Mouse (Mus musculus) MEL (cell line): ENCODE results near the gene 9130008F23Rik. TPM values are rescaled to one million over a fixed set of nuclear protein-coding genes. Genes with fewer than 3 reads are reported as not detected.

Source experiments
- DNase-seq: peaks from one replicate; pipeline ENCODE4 v3.0.0; 2011; ENCODE audit warnings: low read depth, low spot score
- H3K27ac ChIP-seq: 2 replicates; pipeline ENCODE4 v1.5.1; 2012; ENCODE audit warnings: low read depth, mild to moderate bottlenecking, control low read depth, low read length, moderate library complexity; ENCODE audit not compliant: control insufficient read depth
- H3K27me3 ChIP-seq, 2 experiments: fragments of 150-350 bp in 1 of 2; sonication (generic) in 1 of 2; 2 replicates each; pipeline ENCODE4 v1.6.1; 2012; ENCODE audit warnings: low read length in 2 of 2, mild to moderate bottlenecking in 2 of 2, improper control_type of control experiment in 1 of 2, moderate library complexity in 1 of 2; ENCODE audit not compliant: insufficient read depth in 2 of 2, control insufficient read depth in 1 of 2
- H3K36me3 ChIP-seq, 2 experiments: 2 replicates each; pipeline ENCODE4 v1.6.1; 2012 to 2014; ENCODE audit warnings: low read length in 2 of 2, improper control_type of control experiment in 1 of 2, inconsistent platforms in 1 of 2, mild to moderate bottlenecking in 1 of 2; ENCODE audit not compliant: insufficient read depth in 2 of 2, control insufficient read depth in 1 of 2
- H3K4me1 ChIP-seq, 2 experiments: fragments of 150-350 bp in 1 of 2; sonication (generic) in 1 of 2; 2 replicates each; pipeline ENCODE4 v1.6.1; 2012; ENCODE audit warnings: low read length in 2 of 2, improper control_type of control experiment in 1 of 2, mild to moderate bottlenecking in 1 of 2; ENCODE audit not compliant: insufficient read depth in 2 of 2, control insufficient read depth in 1 of 2
- H3K4me3 ChIP-seq, 2 experiments: fragments of 150-350 bp in 1 of 2; sonication (generic) in 1 of 2; 2 replicates each; pipeline ENCODE4 v1.5.1; 2012; ENCODE audit warnings: low read depth in 2 of 2, low read length in 2 of 2, mild to moderate bottlenecking in 2 of 2, moderate library complexity in 2 of 2, control low read depth in 1 of 2, improper control_type of control experiment in 1 of 2; ENCODE audit not compliant: control insufficient read depth in 1 of 2, insufficient read depth in 1 of 2
- H3K79me2 ChIP-seq: 2 replicates; pipeline ENCODE4 v1.6.1; 2012; ENCODE audit warnings: mild to moderate bottlenecking, low read length, moderate library complexity; ENCODE audit not compliant: control insufficient read depth, poor library complexity, insufficient read depth
- H3K9ac ChIP-seq: 2 replicates; pipeline ENCODE4 v1.6.1; 2012; ENCODE audit warnings: low read depth, mild to moderate bottlenecking, control low read depth, low read length, moderate library complexity; ENCODE audit not compliant: control insufficient read depth, poor library complexity, severe bottlenecking
- H3K9me3 ChIP-seq: fragments of 150-350 bp; sonication (generic); replicated peaks from 2 replicates; pipeline ENCODE4 v1.6.1; 2012; ENCODE audit warnings: mild to moderate bottlenecking, low read length, improper control_type of control experiment, moderate library complexity; ENCODE audit not compliant: insufficient read depth
- BHLHE40 ChIP-seq: IDR thresholded peaks from 2 replicates; pipeline ENCODE4 v1.6.1; 2012; ENCODE audit warnings: low read depth, mild to moderate bottlenecking, inconsistent platforms, low read length, improper control_type of control experiment, borderline replicate concordance
- CHD1 ChIP-seq: IDR thresholded peaks from 2 replicates; pipeline ENCODE4 v1.6.1; 2012; ENCODE audit warnings: low read depth, mild to moderate bottlenecking, inconsistent platforms, low read length, improper control_type of control experiment
- CHD2 ChIP-seq: IDR thresholded peaks from 2 replicates; pipeline ENCODE4 v1.6.1; 2011; ENCODE audit warnings: low read length, improper control_type of control experiment
- CTCF ChIP-seq, 3 experiments: IDR thresholded peaks in 2 of 3; conservative IDR thresholded peaks in 1 of 3; 2 replicates each; pipeline ENCODE4 v1.5.1; 2011 to 2012; ENCODE audit warnings: low read length in 3 of 3, low read depth in 2 of 3, mild to moderate bottlenecking in 2 of 3, improper control_type of control experiment in 1 of 3, inconsistent platforms in 1 of 3, mixed read lengths in 1 of 3, moderate library complexity in 1 of 3; ENCODE audit not compliant: control insufficient read depth in 1 of 3, insufficient read depth in 1 of 3, poor library complexity in 1 of 3, severe bottlenecking in 1 of 3
- ELF1 ChIP-seq: IDR thresholded peaks from 2 replicates; pipeline ENCODE4 v1.6.1; 2014; ENCODE audit warnings: low read depth, mild to moderate bottlenecking, inconsistent platforms, low read length, improper control_type of control experiment, moderate library complexity
- ETS1 ChIP-seq: IDR thresholded peaks from 2 replicates; pipeline ENCODE4 v1.6.1; 2012; ENCODE audit warnings: low read depth, mild to moderate bottlenecking, inconsistent platforms, low read length, improper control_type of control experiment, moderate library complexity
- GABPA ChIP-seq: IDR thresholded peaks from 2 replicates; pipeline ENCODE4 v1.6.1; 2012; ENCODE audit warnings: low read depth, mild to moderate bottlenecking, inconsistent platforms, low read length, improper control_type of control experiment, moderate library complexity
- GATA1 ChIP-seq: IDR thresholded peaks from 2 replicates; pipeline ENCODE4 v1.6.1; 2011; ENCODE audit warnings: low read depth, low read length, improper control_type of control experiment
- HCFC1 ChIP-seq: IDR thresholded peaks from 2 replicates; pipeline ENCODE4 v1.6.1; 2012; ENCODE audit warnings: low read depth, mild to moderate bottlenecking, inconsistent platforms, low read length, improper control_type of control experiment, moderate library complexity
- JUND ChIP-seq: IDR thresholded peaks from 2 replicates; pipeline ENCODE4 v1.6.1; 2011; ENCODE audit warnings: low read depth, mild to moderate bottlenecking, improper control_type of control experiment, low read length
- KAT2A ChIP-seq: conservative IDR thresholded peaks from 2 replicates; pipeline ENCODE4 v1.6.1; 2012; ENCODE audit warnings: low read depth, low read length, improper control_type of control experiment, inconsistent platforms
- MAFK ChIP-seq: IDR thresholded peaks from 2 replicates; pipeline ENCODE4 v1.6.1; 2011; ENCODE audit warnings: low read depth, mild to moderate bottlenecking, low read length, improper control_type of control experiment, borderline replicate concordance
- MAX ChIP-seq: IDR thresholded peaks from 2 replicates; pipeline ENCODE4 v1.6.1; 2011; ENCODE audit warnings: low read length, improper control_type of control experiment
- MAZ ChIP-seq: IDR thresholded peaks from 2 replicates; pipeline ENCODE4 v1.6.1; 2012; ENCODE audit warnings: low read depth, mild to moderate bottlenecking, inconsistent platforms, low read length, improper control_type of control experiment
- MEF2A ChIP-seq: IDR thresholded peaks from 2 replicates; pipeline ENCODE4 v1.6.1; 2014; ENCODE audit warnings: low read depth, mild to moderate bottlenecking, inconsistent platforms, low read length, improper control_type of control experiment; ENCODE audit not compliant: poor library complexity, insufficient replicate concordance, severe bottlenecking; ENCODE audit errors: extremely low read depth
- MXI1 ChIP-seq: IDR thresholded peaks from 2 replicates; pipeline ENCODE4 v1.6.1; 2011; ENCODE audit warnings: mild to moderate bottlenecking, low read depth, low read length, improper control_type of control experiment
- MYC ChIP-seq: IDR thresholded peaks from 2 replicates; pipeline ENCODE4 v1.6.1; 2011; ENCODE audit warnings: low read depth, mild to moderate bottlenecking, low read length, improper control_type of control experiment, moderate library complexity
- NELFE ChIP-seq: IDR thresholded peaks from 2 replicates; pipeline ENCODE4 v1.6.1; 2011; ENCODE audit warnings: low read depth, low read length, improper control_type of control experiment
- NRF1 ChIP-seq: IDR thresholded peaks from 2 replicates; pipeline ENCODE4 v1.6.1; 2014; ENCODE audit warnings: low read depth, mild to moderate bottlenecking, inconsistent platforms, low read length, improper control_type of control experiment, moderate library complexity; ENCODE audit not compliant: poor library complexity, insufficient read depth, severe bottlenecking
- POLR2A ChIP-seq, 2 experiments: IDR thresholded peaks; 2 replicates each; pipeline ENCODE4 v1.6.1; 2011 to 2012; ENCODE audit warnings: low read length in 2 of 2, mild to moderate bottlenecking in 2 of 2, control low read depth in 1 of 2, improper control_type of control experiment in 1 of 2, low read depth in 1 of 2, moderate library complexity in 1 of 2; ENCODE audit not compliant: control insufficient read depth in 1 of 2, insufficient read depth in 1 of 2, poor library complexity in 1 of 2
- POLR2AphosphoS2 ChIP-seq: IDR thresholded peaks from 2 replicates; pipeline ENCODE4 v1.6.1; 2011; ENCODE audit warnings: low read length, improper control_type of control experiment
- POLR2AphosphoS5 ChIP-seq: IDR thresholded peaks from 2 replicates; pipeline ENCODE4 v1.6.1; 2012; ENCODE audit warnings: low read depth, borderline replicate concordance, mild to moderate bottlenecking, inconsistent platforms, low read length, moderate library complexity, mixed read lengths
- RAD21 ChIP-seq: IDR thresholded peaks from 2 replicates; pipeline ENCODE4 v1.6.1; 2011; ENCODE audit warnings: mild to moderate bottlenecking, low read depth, low read length, improper control_type of control experiment
- RCOR1 ChIP-seq: IDR thresholded peaks from 2 replicates; pipeline ENCODE4 v1.6.1; 2012; ENCODE audit warnings: low read depth, mild to moderate bottlenecking, inconsistent platforms, low read length, improper control_type of control experiment
- SIN3A ChIP-seq: IDR thresholded peaks from 2 replicates; pipeline ENCODE4 v1.6.1; 2012; ENCODE audit warnings: low read length, improper control_type of control experiment, inconsistent platforms
- SMC3 ChIP-seq: IDR thresholded peaks from 2 replicates; pipeline ENCODE4 v1.6.1; 2011; ENCODE audit warnings: low read depth, low read length, improper control_type of control experiment
- TBP ChIP-seq: IDR thresholded peaks from 2 replicates; pipeline ENCODE4 v1.8.0; 2011; ENCODE audit warnings: low read depth, low read length, improper control_type of control experiment
- TCF12 ChIP-seq: IDR thresholded peaks from 2 replicates; pipeline ENCODE4 v1.6.1; 2014; ENCODE audit warnings: low read depth, mild to moderate bottlenecking, inconsistent platforms, low read length, improper control_type of control experiment, moderate library complexity
- UBTF ChIP-seq: IDR thresholded peaks from 2 replicates; pipeline ENCODE4 v1.6.1; 2012; ENCODE audit warnings: low read depth, mild to moderate bottlenecking, inconsistent platforms, low read length, improper control_type of control experiment, moderate library complexity, borderline replicate concordance; ENCODE audit not compliant: insufficient read depth
- USF1 ChIP-seq: IDR thresholded peaks from 2 replicates; pipeline ENCODE4 v1.6.1; 2014; ENCODE audit warnings: low read depth, mild to moderate bottlenecking, inconsistent platforms, low read length, improper control_type of control experiment, moderate library complexity
- USF2 ChIP-seq, 2 experiments: IDR thresholded peaks; 2 replicates each; pipeline ENCODE4 v1.6.1; 2011 to 2012; ENCODE audit warnings: improper control_type of control experiment in 2 of 2, low read length in 2 of 2, borderline replicate concordance in 1 of 2, inconsistent platforms in 1 of 2, low read depth in 1 of 2, mild to moderate bottlenecking in 1 of 2; ENCODE audit not compliant: insufficient read depth in 1 of 2
- ZC3H11A ChIP-seq: IDR thresholded peaks from 2 replicates; pipeline ENCODE4 v1.6.1; 2012; ENCODE audit warnings: low read depth, mild to moderate bottlenecking, inconsistent platforms, low read length, improper control_type of control experiment
- ZKSCAN1 ChIP-seq: IDR thresholded peaks from 2 replicates; pipeline ENCODE4 v1.6.1; 2012; ENCODE audit warnings: low read depth, mild to moderate bottlenecking, inconsistent platforms, low read length, improper control_type of control experiment, moderate library complexity
- ZMIZ1 ChIP-seq: IDR thresholded peaks from 2 replicates; pipeline ENCODE4 v1.6.1; 2012; ENCODE audit warnings: low read depth, mild to moderate bottlenecking, inconsistent platforms, low read length, improper control_type of control experiment, moderate library complexity
- ZNF384 ChIP-seq: IDR thresholded peaks from 2 replicates; pipeline ENCODE4 v1.6.1; 2012; ENCODE audit warnings: low read depth, mild to moderate bottlenecking, inconsistent platforms, low read length, improper control_type of control experiment
- polyA plus RNA-seq, 2 experiments: library from polyadenylated mRNA; stranded (reverse) in 1 of 2; unstranded in 1 of 2; fragments of >175 nt in 1 of 2; fragments of >200 nt in 1 of 2; gene quantifications; 2 replicates each; pipeline versions ENCODE4 v1.2.1 to v1.2.4; 2012; ENCODE audit warnings: low replicate concordance in 2 of 2, low read depth in 1 of 2; ENCODE audit not compliant: insufficient read length in 2 of 2, insufficient read depth in 1 of 2, missing spikeins in 1 of 2
- total RNA-seq: library from RNA; depleted of rRNA; stranded (reverse); fragments of 300-350 nt; gene quantifications from 2 replicates; pipeline ENCODE4 v1.2.3, GENCODE M21; 2012

The 9130008F23Rik gene
- total and polyA plus RNA-seq, 3 experiments: 1.1 to 1.3 TPM; not detected in 1

DNA sequence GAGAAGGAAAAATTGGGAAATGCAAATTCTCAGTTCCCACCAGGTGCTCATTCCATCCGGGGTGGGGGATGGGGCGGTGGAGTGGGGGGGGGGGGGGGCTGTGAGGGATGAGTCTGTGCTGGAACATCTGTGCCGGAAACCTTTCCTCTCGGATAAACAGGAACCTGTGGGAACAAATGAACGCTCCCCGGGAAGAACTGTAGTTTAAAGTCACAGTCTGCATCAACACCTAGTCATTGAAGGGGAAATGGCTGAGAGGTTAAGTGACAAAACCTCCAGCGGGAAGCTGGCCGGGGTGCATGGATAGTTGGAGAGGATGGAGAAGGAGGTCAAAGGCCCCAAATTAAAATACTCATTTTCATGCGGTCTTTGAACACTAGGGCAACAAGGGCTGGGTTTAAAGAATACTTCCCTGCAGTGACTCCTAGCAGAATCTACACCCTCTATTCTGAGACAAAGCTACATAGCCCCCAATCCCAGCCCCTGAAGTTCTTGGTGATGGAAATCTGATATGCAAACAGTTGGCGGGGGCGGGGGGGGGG is 23.8 kb upstream of the 9130008F23Rik start (continued):
- TF ChIP-seq HCFC1: no peak

DNA sequence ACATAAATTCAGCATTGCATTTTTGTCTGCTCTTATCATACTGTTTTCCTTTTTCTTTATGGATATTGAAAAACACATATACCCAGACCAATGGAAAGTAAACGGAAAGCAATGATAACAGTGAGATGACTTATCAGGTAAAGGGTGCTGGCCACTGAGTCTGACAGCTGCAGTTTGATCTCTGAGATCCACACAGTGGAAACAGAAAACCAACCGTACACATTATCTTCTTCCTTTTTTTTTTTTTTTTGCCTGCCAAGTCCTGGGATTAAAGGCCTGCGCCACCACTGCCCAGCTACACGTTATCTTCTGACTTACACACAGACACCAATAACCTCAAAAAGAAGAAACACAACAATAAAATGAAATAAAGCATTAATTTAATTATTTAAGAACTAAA is 23.0 kb upstream of the 9130008F23Rik start:
- H3K9ac ChIP-seq: no peak overlapping the region
- H3K36me3 ChIP-seq: peaks cover 0 to 22% of the 10 kb centered on the region in 2 experiments; a peak in 2 of 4 replicates
- DNase-seq: peak; percentile 66
- no peaks in the 10 kb centered on the region for H3K9me3 ChIP-seq
- no peak overlapping the region; a peak in 1 of 4 replicates for H3K4me3 ChIP-seq
- peaks cover 4 to 12% of the 10 kb centered on the region in 2 experiments for H3K4me1 ChIP-seq
- H3K27me3 ChIP-seq: no peaks in the 10 kb centered on the region
- peak overlapping the region; percentile 62 for H3K27ac ChIP-seq
- no peaks in the 10 kb centered on the region for H3K79me2 ChIP-seq
- TF ChIP-seq GATA1 (peak; percentile 96), TBP (no peak), MEF2A (no peak), UBTF (no peak), SMC3 (no peak), SIN3A (peak; percentile 73), NELFE (no peak), RAD21 (no peak), HCFC1 (no peak), MXI1 (peak; percentile 45; the same call in 1 of the 2 replicates), POLR2AphosphoS2 (no peak), RCOR1 (peak; percentile 76), JUND (no peak), ZC3H11A (no peak), MAZ (no peak), ZKSCAN1 (no peak; the same call in 1 of the 2 replicates), GABPA (no peak), POLR2AphosphoS5 (no peak), ZNF384 (peak; percentile 98), MAFK (peak; percentile 60; the same call in 1 of the 2 replicates), ELF1 (no peak), ETS1 (peak; percentile 78), CTCF (IDR thresholded peaks at IDR 0.05 in 2 of 3, conservative IDR thresholded peaks at IDR 0.05 in 1 of 3; ENCODE audit: control insufficient read depth in 1 of 3, insufficient read depth in 1 of 3, low read depth in 2 of 3, low read length in 3 of 3, poor library complexity in 1 of 3, severe bottlenecking in 1 of 3) (no peak), CHD1 (no peak), MYC (no peak), CHD2 (no peak), TCF12 (peak; percentile 90), NRF1 (no peak), USF1 (no peak), ZMIZ1 (no peak), POLR2A (IDR thresholded peaks at IDR 0.05; ENCODE audit: control insufficient read depth in 1 of 2, insufficient read depth in 1 of 2, low read depth in 1 of 2, low read length in 2 of 2, poor library complexity in 1 of 2) (no peak), KAT2A (no peak), BHLHE40 (0 out of 2 replicates have a peak, but pooled peaks have one; percentile 24), USF2 (IDR thresholded peaks at IDR 0.05; ENCODE audit: borderline replicate concordance in 1 of 2, insufficient read depth in 1 of 2, low read depth in 1 of 2, low read length in 2 of 2) (no peak), MAX (no peak)
